Mouse (Mus musculus): ENCODE measurements at regions not wholly inside any gene's neighbourhood (a gene's known extent, or its start where the extent isn't known, plus 50 kb on each side); places are given as distances from the start of the nearest gene placed in this dataset.

GRCm38 (mm10) chr11:90925738-90926137 is 237.6 kb upstream of the Tom1l1 start:
- TF ChIP-seq CTCF (IDR thresholded peaks at IDR 0.05; ENCODE audit: low read depth) (no peak), EP300 (IDR thresholded peaks at IDR 0.05; ENCODE audit: low read depth) (no peak)
